Mouse (Mus musculus) liver, embryonic 12.5 days (tissue): ENCODE data around the gene Pagr1a. TPM values are rescaled to one million over a fixed set of nuclear protein-coding genes. Genes with fewer than 3 reads are reported as not detected.
A peak's percentile ranks its signal among the peaks of the same experiment; 100 is the strongest.

Experiments
- ATAC-seq: fragments of 200-750 bp; cut with Nextera tagmentation; 2 replicates; pipeline ENCODE4 v1.8.0; 2017; ENCODE audit warnings: moderate number of reproducible peaks, mild to moderate bottlenecking, moderate library complexity
- H3K27ac ChIP-seq: fragments of 300-500 bp; sonication (generic); 2 replicates; pipeline ENCODE4 v1.5.1; 2016; ENCODE audit warnings: mild to moderate bottlenecking
- H3K27me3 ChIP-seq: fragments of 300-500 bp; sonication (generic); replicated peaks from 2 replicates; pipeline ENCODE4 v1.6.1; 2016; ENCODE audit warnings: mild to moderate bottlenecking, moderate library complexity
- H3K36me3 ChIP-seq: fragments of 300-500 bp; sonication (generic); 2 replicates; pipeline ENCODE4 v1.6.1; 2016; ENCODE audit warnings: mild to moderate bottlenecking, moderate library complexity
- H3K4me1 ChIP-seq: fragments of 300-500 bp; sonication (generic); 2 replicates; pipeline ENCODE4 v1.6.1; 2016
- H3K4me2 ChIP-seq: fragments of 300-500 bp; sonication (generic); 2 replicates; pipeline ENCODE4 v1.6.1; 2016; ENCODE audit warnings: mild to moderate bottlenecking, moderate library complexity
- H3K4me3 ChIP-seq: fragments of 300-500 bp; sonication (generic); 2 replicates; pipeline ENCODE4 v1.5.1; 2016; ENCODE audit warnings: mild to moderate bottlenecking, moderate library complexity
- H3K9ac ChIP-seq: fragments of 300-500 bp; sonication (generic); 2 replicates; pipeline ENCODE4 v1.6.1; 2016; ENCODE audit warnings: mild to moderate bottlenecking, moderate library complexity
- H3K9me3 ChIP-seq: fragments of 300-500 bp; sonication (generic); replicated peaks from 2 replicates; pipeline ENCODE4 v1.6.1; 2016; ENCODE audit warnings: mild to moderate bottlenecking, moderate library complexity
- WGBS: fragments of 180-500 bp; shearing (Covaris S2); methylation state at CpG from one replicate; pipeline ENCODE4 v1.1.7; 2016; ENCODE audit not compliant: insufficient replicate concordance; 5-methylcytosine and 5-hydroxymethylcytosine counted together
- polyA plus RNA-seq: library from polyadenylated mRNA; unstranded; fragments of >200 nt; fragmentation: Nextera tagmentation; extraction: Ambion mirVana; gene quantifications from 2 replicates; pipeline ENCODE4 v1.2.1, GENCODE M21; 2016

Pagr1a gene
- polyA plus RNA-seq, result 60.5 and 65.1 TPM in 2 replicates

- Histone ChIP-seq H3K4me1 (peaks cover 78% of the 10 kb centered on the region), H3K27ac (peak within 1 kb of the TSS; percentile 92), H3K9me3 (no peaks in the 10 kb centered on the region), H3K27me3 (no peaks in the 10 kb centered on the region), H3K9ac (peak within 1 kb of the TSS; percentile 85), H3K4me3 (peak within 1 kb of the TSS; percentile 73), H3K36me3 (peaks cover 39% of the 10 kb centered on the region), H3K4me2 (peak within 1 kb of the TSS; percentile 93)
- 6% methylated on average over 39 of the region's 39 CpGs for WGBS
- peak; percentile 83 for ATAC-seq
Observed at GRCm38 (mm10) chr7:127016971-127017949, at the start of gene Pagr1a. TSS of gene Pagr1a (minus strand) at chr7:127017352.

- Histone ChIP-seq H3K27me3 (peaks cover under 1% of the 10 kb centered on the region; the same call in 1 of the 2 replicates), H3K27ac (no peak overlapping the region), H3K4me1 (no peaks in the 10 kb centered on the region), H3K9me3 (no peaks in the 10 kb centered on the region), H3K4me2 (no peak overlapping the region), H3K4me3 (no peak overlapping the region), H3K9ac (no peak overlapping the region), H3K36me3 (no peaks in the 10 kb centered on the region)
- 61% methylated on average over 4 of the region's 4 CpGs for WGBS
- no peak for ATAC-seq
Observed at GRCm38 (mm10) chr7:127066317-127066716, 49.2 kb upstream of the Pagr1a start.

GRCm38 (mm10) chr7:127065538-127065937, 48.4 kb upstream of the Pagr1a start:
- no peak for ATAC-seq
- no peak overlapping the region for H3K4me2 ChIP-seq

GRCm38 (mm10) chr7:127055026-127055585, 38.0 kb upstream of the Pagr1a start:
- WGBS, result 44% methylated on average over 5 of the region's 5 CpGs
- H3K4me2 ChIP-seq, result no peak overlapping the region
- H3K9ac ChIP-seq, result no peak overlapping the region

More at GRCm38 (mm10) chr7:127065538-127065937, 48.4 kb upstream of the Pagr1a start:
- Histone ChIP-seq H3K27ac (no peak overlapping the region), H3K9me3 (no peaks in the 10 kb centered on the region), H3K27me3 (peaks cover 7% of the 10 kb centered on the region; the same call in 1 of the 2 replicates), H3K4me1 (no peaks in the 10 kb centered on the region), H3K36me3 (no peaks in the 10 kb centered on the region), H3K9ac (no peak overlapping the region), H3K4me3 (no peak overlapping the region)
- 67% methylated on average over 6 of the region's 6 CpGs for WGBS

GRCm38 (mm10) chr7:127041851-127042672, 24.9 kb upstream of the Pagr1a start, which contains the start of gene Kif22:
TSS of gene Kif22 (minus strand) at chr7:127042471.
- no peaks in the 10 kb centered on the region for H3K27me3 ChIP-seq
- H3K4me3 ChIP-seq, result peak within 1 kb of the TSS; percentile 91
- peak within 1 kb of the TSS; percentile 96 for H3K9ac ChIP-seq
- 2% methylated on average over 53 of the region's 53 CpGs for WGBS
- no peaks in the 10 kb centered on the region for H3K9me3 ChIP-seq
- peak; percentile 88 for ATAC-seq
- peak within 1 kb of the TSS; percentile 76 for H3K4me2 ChIP-seq
- H3K36me3 ChIP-seq, result peaks cover 37% of the 10 kb centered on the region
- H3K27ac ChIP-seq, result peak within 1 kb of the TSS; percentile 83
- H3K4me1 ChIP-seq, result peaks cover 42% of the 10 kb centered on the region

More at GRCm38 (mm10) chr7:127055026-127055585, 38.0 kb upstream of the Pagr1a start:
- Histone ChIP-seq H3K27me3 (peaks cover 70% of the 10 kb centered on the region), H3K9me3 (no peaks in the 10 kb centered on the region), H3K27ac (no peak overlapping the region), H3K4me1 (no peaks in the 10 kb centered on the region), H3K4me3 (no peak overlapping the region), H3K36me3 (no peaks in the 10 kb centered on the region)
- ATAC-seq, result no peak

GRCm38 (mm10) chr7:127031244-127031643, 14.1 kb upstream of the Pagr1a start:
- Histone ChIP-seq H3K27ac (peak overlapping the region; percentile 98), H3K4me3 (no peak overlapping the region), H3K36me3 (peaks cover 87% of the 10 kb centered on the region), H3K27me3 (no peaks in the 10 kb centered on the region), H3K9ac (no peak overlapping the region; the same call in 1 of the 2 replicates), H3K4me1 (peaks cover 41% of the 10 kb centered on the region), H3K9me3 (no peaks in the 10 kb centered on the region), H3K4me2 (no peak overlapping the region)
- 40% methylated on average over 1 of the region's 1 CpGs for WGBS
- ATAC-seq, result no peak

GRCm38 (mm10) chr7:127030172-127030571, 13.0 kb upstream of the Pagr1a start:
- H3K9ac ChIP-seq, result peak overlapping the region; percentile 25; the same call in 1 of the 2 replicates
- H3K36me3 ChIP-seq, result peaks cover 81% of the 10 kb centered on the region
- WGBS, result 95% methylated on average over 1 of the region's 1 CpGs
- no peak overlapping the region for H3K4me3 ChIP-seq
- H3K27me3 ChIP-seq, result no peaks in the 10 kb centered on the region
- no peak overlapping the region for H3K4me2 ChIP-seq
- no peak for ATAC-seq
- peaks cover 45% of the 10 kb centered on the region for H3K4me1 ChIP-seq
- H3K9me3 ChIP-seq, result no peaks in the 10 kb centered on the region
- H3K27ac ChIP-seq, result peak overlapping the region; percentile 98

GRCm38 (mm10) chr7:127027885-127028284, 10.7 kb upstream of the Pagr1a start:
- Histone ChIP-seq H3K36me3 (peaks cover 81% of the 10 kb centered on the region), H3K4me2 (peak overlapping the region; percentile 98), H3K9ac (peak overlapping the region; percentile 71), H3K27ac (peak overlapping the region; percentile 98), H3K4me3 (peak overlapping the region; percentile 90), H3K27me3 (no peaks in the 10 kb centered on the region), H3K9me3 (no peaks in the 10 kb centered on the region), H3K4me1 (peaks cover 68% of the 10 kb centered on the region)
- no peak for ATAC-seq
- WGBS, result 63% methylated on average over 8 of the region's 8 CpGs

- H3K36me3 ChIP-seq, result peaks cover 81% of the 10 kb centered on the region
- H3K4me1 ChIP-seq, result peaks cover 75% of the 10 kb centered on the region
- H3K9me3 ChIP-seq, result no peaks in the 10 kb centered on the region
- peak; percentile 79 for ATAC-seq
- WGBS, result under 1% methylated on average over 59 of the region's 63 CpGs
- H3K27ac ChIP-seq, result peak within 1 kb of the TSS; percentile 98
- no peaks in the 10 kb centered on the region for H3K27me3 ChIP-seq
- peak within 1 kb of the TSS; percentile 98 for H3K4me2 ChIP-seq
- peak within 1 kb of the TSS; percentile 100 for H3K9ac ChIP-seq
- H3K4me3 ChIP-seq, result peak within 1 kb of the TSS; percentile 90
Observed at GRCm38 (mm10) chr7:127026984-127027726, 10.0 kb upstream of the Pagr1a start, which contains the start of gene Maz. TSS of gene Maz (minus strand) at chr7:127027037.

GRCm38 (mm10) chr7:127026616-127026983, 9.4 kb upstream of the Pagr1a start:
- Histone ChIP-seq H3K4me3 (peak overlapping the region; percentile 90), H3K36me3 (peaks cover 79% of the 10 kb centered on the region), H3K9ac (peak overlapping the region; percentile 100), H3K4me2 (peak overlapping the region; percentile 98), H3K27me3 (no peaks in the 10 kb centered on the region), H3K9me3 (no peaks in the 10 kb centered on the region), H3K4me1 (peaks cover 75% of the 10 kb centered on the region), H3K27ac (peak overlapping the region; percentile 98)
- WGBS, result 3% methylated on average over 12 of the region's 48 CpGs
- no peak; the same call in 1 of the 2 replicates for ATAC-seq
